Mouse (Mus musculus) small intestine, adult 2 months (tissue): ENCODE measurements at regions not wholly inside any gene's neighbourhood (a gene's known extent, or its start where the extent isn't known, plus 50 kb on each side); places are given as distances from the start of the nearest gene placed in this dataset.

Source experiments
- H3K27ac ChIP-seq: fragments of 200-500 bp; 2 replicates; pipeline ENCODE4 v1.5.1; 2012; ENCODE audit warnings: low read depth, low read length, control low read depth, inconsistent platforms; ENCODE audit not compliant: insufficient read depth
- H3K27me3 ChIP-seq: fragments of 200-500 bp; 2 replicates; pipeline ENCODE4 v1.6.1; 2012; ENCODE audit warnings: mild to moderate bottlenecking, moderate library complexity, low read length, inconsistent platforms; ENCODE audit not compliant: control insufficient read depth, insufficient read depth
- H3K36me3 ChIP-seq: fragments of 200-500 bp; 2 replicates; pipeline ENCODE4 v1.6.1; 2012; ENCODE audit warnings: mild to moderate bottlenecking, low read length, control low read depth, inconsistent platforms; ENCODE audit not compliant: control insufficient read depth, insufficient read depth
- H3K4me1 ChIP-seq: fragments of 200-500 bp; 2 replicates; pipeline ENCODE4 v1.6.1; 2012; ENCODE audit warnings: low read length, inconsistent platforms, mixed read lengths; ENCODE audit not compliant: control insufficient read depth, insufficient read depth, insufficient read length
- H3K4me3 ChIP-seq: fragments of 200-500 bp; 2 replicates; pipeline ENCODE4 v1.5.1; 2012; ENCODE audit warnings: low read depth, mild to moderate bottlenecking, control low read depth, inconsistent platforms, low read length, moderate library complexity
- CTCF ChIP-seq: fragments of 200-500 bp; IDR thresholded peaks from 2 replicates; pipeline ENCODE4 v1.5.1; 2012; ENCODE audit warnings: low read depth, mild to moderate bottlenecking, control low read depth, inconsistent platforms, low read length, moderate library complexity, mixed read lengths; ENCODE audit not compliant: insufficient replicate concordance, insufficient read length; ENCODE audit errors: extremely low read depth
- POLR2A ChIP-seq: fragments of 200-500 bp; IDR thresholded peaks from 2 replicates; pipeline ENCODE4 v1.6.1; 2012; ENCODE audit warnings: low read depth, mild to moderate bottlenecking, control low read depth, inconsistent platforms, low read length, moderate library complexity
- WGBS: fragments of 180-500 bp; shearing (Covaris S2); methylation state at CpG from one replicate; pipeline ENCODE4 v1.1.7; 2018; 5-methylcytosine and 5-hydroxymethylcytosine counted together

DNA sequence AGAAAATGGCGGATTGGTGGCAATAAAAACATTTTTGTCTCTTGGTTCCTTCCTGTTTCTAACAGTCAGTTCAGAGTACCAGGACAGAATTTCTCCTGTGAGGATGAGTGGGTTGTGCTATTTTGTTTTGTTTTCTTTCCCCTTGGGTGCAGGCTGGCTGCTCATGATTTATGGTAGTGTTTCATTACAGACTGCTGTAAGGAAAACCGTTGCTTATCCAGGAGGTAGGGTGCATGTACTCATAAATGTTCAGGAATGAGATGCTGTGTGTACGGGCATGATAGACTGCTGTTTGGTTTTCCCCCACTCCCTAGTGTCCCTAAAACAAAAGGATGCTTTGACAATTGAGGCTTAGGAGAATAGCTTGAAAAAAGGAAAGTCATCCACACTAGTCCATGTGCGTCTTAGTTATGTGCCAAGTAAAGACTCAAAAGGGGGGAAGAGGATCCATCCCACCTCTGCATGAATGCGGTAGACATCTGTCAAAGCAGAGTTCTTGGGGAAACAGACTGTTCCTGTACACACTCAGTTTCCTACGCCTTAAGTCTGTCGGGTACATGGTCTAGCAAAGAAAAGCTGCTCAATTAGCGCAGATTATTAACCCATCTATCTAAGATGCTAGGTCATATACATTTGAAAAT, 158.9 kb upstream of the Arid1b start:
- WGBS: 77% methylated on average over 8 of the region's 8 CpGs
- no peaks in the 10 kb centered on the region for H3K27me3 ChIP-seq
- no peaks in the 10 kb centered on the region for H3K4me1 ChIP-seq
- no peaks in the 10 kb centered on the region for H3K36me3 ChIP-seq
- H3K4me3 ChIP-seq: no peak overlapping the region
- TF ChIP-seq POLR2A (no peak), CTCF (no peak)
- H3K27ac ChIP-seq: no peak overlapping the region

DNA sequence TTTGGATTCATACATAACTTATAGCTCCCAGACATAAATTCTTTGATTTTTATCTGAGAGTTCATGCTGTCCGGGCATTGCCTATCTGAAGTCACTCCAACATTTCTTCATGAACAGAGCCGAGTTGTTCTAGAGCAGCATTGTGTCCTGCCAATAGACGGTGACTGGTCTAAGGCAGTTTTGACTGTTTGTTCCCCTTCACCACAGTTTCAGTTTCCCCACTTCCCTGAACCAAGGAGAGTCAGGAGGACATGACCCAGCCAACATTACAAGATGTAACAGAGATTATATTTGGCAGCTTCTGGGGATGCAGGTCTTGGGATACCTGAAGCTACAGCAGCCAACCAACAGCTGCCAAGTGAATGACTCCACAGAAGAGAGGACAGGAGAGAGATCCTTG, 154.0 kb upstream of the Arid1b start:
- no peak for TF ChIP-seq POLR2A
- no peak for TF ChIP-seq CTCF
- 81% methylated on average over 3 of the region's 3 CpGs for WGBS
- H3K4me3 ChIP-seq: no peak overlapping the region
- H3K27me3 ChIP-seq: no peaks in the 10 kb centered on the region
- H3K36me3 ChIP-seq: no peaks in the 10 kb centered on the region
- no peak overlapping the region for H3K27ac ChIP-seq
- H3K4me1 ChIP-seq: no peaks in the 10 kb centered on the region

GRCm38 (mm10) chr17:4858304-4858703, 135.8 kb upstream of the Arid1b start:
- no peaks in the 10 kb centered on the region for H3K4me1 ChIP-seq
- TF ChIP-seq POLR2A (no peak), CTCF (no peak)
- WGBS: 84% methylated on average over 3 of the region's 3 CpGs
- no peak overlapping the region for H3K27ac ChIP-seq
- no peak overlapping the region for H3K4me3 ChIP-seq
- H3K27me3 ChIP-seq: no peaks in the 10 kb centered on the region
- no peaks in the 10 kb centered on the region for H3K36me3 ChIP-seq

GRCm38 (mm10) chr17:4864901-4865300, 129.2 kb upstream of the Arid1b start:
- WGBS: 58% methylated on average over 10 of the region's 10 CpGs
- Histone ChIP-seq H3K4me1 (peaks cover 3% of the 10 kb centered on the region; the same call in 1 of the 2 replicates), H3K36me3 (no peaks in the 10 kb centered on the region), H3K27me3 (no peaks in the 10 kb centered on the region), H3K4me3 (no peak overlapping the region), H3K27ac (no peak overlapping the region)
- TF ChIP-seq CTCF (no peak), POLR2A (no peak)

DNA sequence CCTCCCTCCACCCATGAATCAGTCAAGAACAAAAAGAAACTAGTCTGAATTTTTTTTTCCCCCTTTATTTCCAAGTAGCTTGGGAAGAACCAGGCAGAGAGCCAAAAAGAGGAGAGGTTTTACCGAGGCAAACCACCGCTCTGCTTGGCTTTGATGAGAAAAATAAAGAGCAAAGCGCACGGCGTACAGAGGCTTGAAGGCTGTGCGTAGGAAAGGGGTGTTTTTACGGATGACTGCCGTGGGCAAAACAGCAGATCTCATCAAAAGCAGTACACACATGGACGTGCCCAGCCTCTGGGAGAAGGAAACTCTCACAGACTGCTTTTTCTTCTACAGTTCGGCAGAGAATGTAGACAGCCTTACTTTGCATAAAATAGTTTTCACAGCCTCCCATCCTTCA, 128.5 kb upstream of the Arid1b start:
- Histone ChIP-seq H3K36me3 (no peaks in the 10 kb centered on the region), H3K4me3 (no peak overlapping the region), H3K27me3 (no peaks in the 10 kb centered on the region), H3K27ac (no peak overlapping the region), H3K4me1 (peaks cover 3% of the 10 kb centered on the region; the same call in 1 of the 2 replicates)
- TF ChIP-seq POLR2A: no peak
- TF ChIP-seq CTCF: no peak
- 38% methylated on average over 10 of the region's 10 CpGs for WGBS

DNA sequence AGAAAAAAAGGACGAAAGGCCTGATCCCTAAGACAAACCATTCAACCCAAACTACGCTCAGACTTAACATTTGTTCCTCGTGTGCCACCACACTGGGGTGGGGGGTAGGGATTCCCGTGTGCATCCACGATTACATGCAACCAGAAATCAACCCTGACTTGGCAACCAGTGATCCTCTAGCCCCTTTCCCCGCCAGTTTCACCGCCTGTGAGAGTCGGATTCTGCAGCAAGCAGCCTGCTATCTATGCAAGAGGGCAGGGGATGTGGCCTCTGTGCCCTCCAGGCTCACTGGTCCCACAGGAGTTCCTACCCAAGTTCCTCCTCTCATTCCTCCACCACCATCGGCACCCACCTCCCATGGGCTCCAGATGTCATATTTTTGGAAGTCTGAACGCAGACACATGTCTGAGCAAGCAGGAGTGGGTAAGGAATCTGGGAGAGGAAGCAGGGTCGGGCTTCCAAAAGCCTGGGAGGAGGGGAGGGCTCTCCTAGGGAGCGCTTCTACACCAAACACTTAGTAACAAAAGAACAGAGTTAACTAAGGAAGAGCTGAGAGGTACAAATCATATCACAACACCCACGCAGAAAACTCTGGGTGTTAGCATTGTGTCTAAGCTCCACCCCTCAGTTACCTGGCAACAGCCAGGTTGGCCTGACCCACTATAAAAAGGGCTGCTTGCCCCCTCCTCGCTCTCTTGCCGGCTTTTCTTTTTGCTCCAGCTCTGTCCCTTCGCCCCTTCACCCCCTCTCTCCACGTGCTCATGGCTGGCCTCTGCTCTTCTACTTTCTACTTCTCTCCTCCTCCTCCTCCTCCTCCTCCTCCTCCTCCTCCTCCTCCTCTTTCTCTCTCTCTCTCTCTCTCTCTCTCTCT, 127.9 kb upstream of the Arid1b start:
- Histone ChIP-seq H3K4me1 (peaks cover 3% of the 10 kb centered on the region; the same call in 1 of the 2 replicates), H3K27ac (no peak overlapping the region), H3K4me3 (no peak overlapping the region), H3K36me3 (no peaks in the 10 kb centered on the region), H3K27me3 (no peaks in the 10 kb centered on the region)
- 63% methylated on average over 17 of the region's 17 CpGs for WGBS
- TF ChIP-seq POLR2A: no peak
- no peak for TF ChIP-seq CTCF

DNA sequence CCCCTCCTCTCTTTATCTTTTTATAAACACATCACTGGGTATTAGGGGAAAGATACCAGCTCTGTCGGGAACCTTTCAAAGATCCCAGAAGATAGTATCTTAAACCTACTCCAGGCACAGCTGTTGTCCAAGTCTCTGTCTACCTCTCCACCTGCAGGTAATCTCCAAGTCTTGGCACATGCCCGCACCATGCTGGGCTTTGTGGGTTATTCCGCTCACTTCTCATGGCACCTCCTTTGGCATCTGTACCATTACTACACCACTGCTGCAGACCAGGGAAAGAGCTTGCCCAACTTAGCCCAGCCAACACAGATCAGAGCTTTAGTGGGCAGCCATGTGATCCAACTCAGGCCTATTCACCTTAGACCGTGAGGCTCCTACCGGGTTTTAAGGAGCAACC, 127.0 kb upstream of the Arid1b start:
- Histone ChIP-seq H3K27ac (no peak overlapping the region), H3K27me3 (no peaks in the 10 kb centered on the region), H3K4me1 (peaks cover 3% of the 10 kb centered on the region; the same call in 1 of the 2 replicates), H3K36me3 (no peaks in the 10 kb centered on the region), H3K4me3 (no peak overlapping the region)
- 84% methylated on average over 5 of the region's 5 CpGs for WGBS
- TF ChIP-seq CTCF: no peak
